Mouse (Mus musculus): ENCODE results near the gene Pde6g.
A peak's percentile ranks its signal among the peaks of the same experiment; 100 is the strongest.

Pde6g gene

DNA sequence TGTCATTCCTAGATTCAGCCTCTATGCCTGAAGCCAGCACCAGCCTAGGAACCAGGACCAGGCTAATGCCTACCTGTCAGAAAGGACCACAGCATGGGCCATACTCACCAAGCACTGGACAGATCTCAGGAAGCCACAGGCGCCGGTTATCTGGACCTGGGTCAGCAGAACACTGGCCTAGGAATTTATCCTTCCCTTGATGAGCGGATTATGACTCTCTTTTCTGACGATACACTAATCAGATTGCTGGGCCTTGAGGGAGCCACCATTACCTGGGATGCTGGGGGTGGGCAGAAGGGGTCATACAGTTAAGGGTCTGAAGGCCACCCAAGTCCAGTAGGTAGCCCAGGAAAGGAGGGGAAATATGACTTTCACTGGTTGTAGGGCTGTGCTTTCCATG is at the start of gene Pde6g:
Pde6g (minus strand) TSS at position 195 of the 400 bp plus-strand sequence.
- DNase-seq (ENCODE audit: low spot score), result no peak

DNA sequence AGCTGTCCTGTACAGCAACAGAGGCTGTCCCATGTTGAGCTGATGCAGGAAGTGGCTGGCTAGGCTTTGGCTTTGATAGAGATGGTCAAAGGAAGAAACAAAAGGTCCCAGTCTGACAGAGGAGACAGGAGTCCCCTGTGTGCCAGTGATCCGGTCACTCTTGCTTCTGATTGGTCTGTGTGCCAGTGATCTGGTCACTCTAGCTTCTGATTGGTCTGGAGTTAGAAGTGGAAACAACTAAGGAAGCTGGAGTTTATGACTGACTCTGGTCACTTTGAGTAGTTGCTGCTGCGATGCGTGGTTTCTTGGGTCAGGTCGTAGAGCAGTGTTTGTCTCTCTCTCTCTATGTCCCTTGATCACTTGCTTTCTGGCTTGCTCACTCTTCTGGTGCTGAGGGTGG is 48.4 kb upstream of the Pde6g start:
- DNase-seq (ENCODE audit: low spot score), result no peak

DNA sequence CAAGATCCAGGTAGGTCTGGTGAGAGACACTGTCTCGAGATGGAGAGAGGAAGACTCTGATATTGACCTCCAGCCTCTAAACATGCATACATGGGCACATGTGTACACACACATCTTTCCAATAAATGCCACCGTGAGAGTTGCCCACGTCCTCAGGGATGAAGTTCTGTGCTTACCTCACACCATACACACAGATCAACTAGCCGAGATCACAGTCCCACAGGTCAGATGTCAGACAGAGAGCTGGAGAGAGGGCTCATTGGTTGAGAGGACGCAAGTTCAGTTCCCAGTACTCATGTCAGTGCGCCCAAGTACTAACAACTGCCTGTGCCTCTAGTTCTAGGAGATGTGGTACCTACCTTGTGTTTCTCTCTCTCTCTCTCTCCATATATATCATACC is 47.7 kb upstream of the Pde6g start:
- DNase-seq (ENCODE audit: low spot score), result no peak

DNA sequence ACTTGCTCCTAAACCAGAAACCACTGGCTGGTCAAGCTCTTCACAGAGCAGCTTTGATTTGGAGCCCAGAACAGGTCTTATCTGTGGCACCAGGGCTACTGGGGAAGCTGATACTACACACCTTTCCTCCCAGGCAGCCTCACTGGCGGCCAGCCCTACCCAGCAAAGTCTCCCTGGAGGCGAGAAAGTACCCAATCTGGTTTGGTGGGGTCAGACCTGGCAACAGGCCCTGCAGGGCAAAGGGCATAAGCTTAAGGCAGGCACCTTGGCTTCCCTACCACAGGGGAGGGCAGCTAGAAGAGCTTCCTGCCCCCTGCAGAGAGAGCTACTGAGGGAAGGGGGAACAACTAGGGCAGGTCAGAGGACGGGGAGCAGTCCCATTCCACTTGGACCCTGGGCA is 47.1 kb upstream of the Pde6g start:
- DNase-seq (ENCODE audit: low spot score), result no peak

DNA sequence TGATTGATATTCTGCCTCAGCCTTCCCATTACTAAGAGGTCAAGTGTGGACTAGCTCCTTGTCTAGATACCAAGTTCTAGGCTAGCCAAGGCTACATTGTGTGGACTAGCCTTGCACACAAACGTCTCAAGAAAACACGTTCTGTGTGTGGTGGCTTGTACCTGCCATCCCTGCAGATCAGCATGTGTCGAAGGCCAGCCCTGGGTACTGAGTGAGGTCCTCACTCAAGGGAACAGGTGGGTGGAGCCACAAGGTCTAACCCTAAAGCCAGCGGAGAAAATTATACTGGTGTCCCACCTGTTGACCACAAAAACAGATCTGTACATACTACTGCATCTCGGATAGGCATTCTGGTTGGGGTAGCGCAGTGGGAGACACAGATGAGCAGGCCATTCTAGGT is 46.6 kb upstream of the Pde6g start:
- no peak for DNase-seq (ENCODE audit: low spot score)

DNA sequence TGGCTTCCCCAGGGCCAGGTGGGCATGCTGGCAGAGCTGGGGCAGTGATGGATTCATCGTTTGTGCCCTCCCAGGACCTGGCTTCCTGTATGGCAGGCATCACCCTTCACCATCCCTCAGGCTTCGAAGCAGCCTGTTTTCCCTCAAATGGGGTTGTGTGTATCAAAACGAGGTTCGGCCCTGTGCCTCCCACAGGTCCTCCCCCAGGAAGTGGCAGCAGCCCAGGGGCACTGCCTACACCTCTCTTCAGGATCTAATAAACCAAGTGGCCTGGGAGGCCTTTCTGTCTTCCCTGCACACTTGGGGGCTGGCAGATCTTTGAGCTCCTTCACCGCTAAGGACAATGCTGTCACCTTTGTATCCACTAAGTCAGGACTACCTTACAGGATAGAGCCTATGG is 45.6 kb upstream of the Pde6g start:
- no peak for DNase-seq (ENCODE audit: low spot score)

DNA sequence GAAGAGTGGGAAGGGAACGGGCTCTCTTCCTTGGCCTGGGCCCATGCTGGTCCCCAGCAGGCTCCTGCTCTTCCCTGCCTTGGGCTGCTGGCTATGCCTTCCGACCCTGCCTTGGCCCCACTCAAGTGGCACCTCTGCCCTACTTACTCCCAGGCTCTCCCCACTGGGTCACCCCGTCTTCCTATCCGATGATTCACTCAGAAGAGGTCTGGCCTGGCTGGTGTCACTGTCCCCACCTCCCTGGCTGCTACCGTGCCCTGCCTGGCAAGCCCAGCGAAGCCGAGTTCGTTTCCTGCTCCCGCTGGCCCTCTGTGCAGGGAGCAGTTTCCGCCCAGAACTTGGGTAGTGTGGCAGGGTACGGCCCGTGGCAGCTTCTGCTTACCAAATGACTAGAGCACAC is 44.9 kb upstream of the Pde6g start:
- DNase-seq (ENCODE audit: low spot score), result no peak

DNA sequence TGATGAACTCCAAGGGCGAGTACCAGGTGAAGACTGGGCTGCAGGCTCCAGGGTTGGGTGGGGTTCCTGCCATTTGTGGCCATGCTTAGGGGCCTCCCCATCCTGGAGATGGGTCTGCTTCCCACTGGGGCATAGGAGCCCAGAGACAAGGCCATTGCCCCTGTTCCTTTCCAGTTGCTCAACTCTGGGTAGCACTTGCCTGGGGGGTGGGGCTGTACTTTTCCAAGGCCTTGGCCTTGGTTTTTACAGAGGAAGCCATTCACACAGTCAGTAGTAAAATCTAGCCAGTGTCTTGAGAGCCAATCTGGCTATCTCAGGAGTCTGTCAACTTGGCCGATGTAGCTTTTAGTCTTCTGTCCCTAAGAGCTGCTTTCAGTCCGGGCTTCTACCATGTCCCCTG is 44.1 kb upstream of the Pde6g start:
- DNase-seq (ENCODE audit: low spot score), result no peak

DNA sequence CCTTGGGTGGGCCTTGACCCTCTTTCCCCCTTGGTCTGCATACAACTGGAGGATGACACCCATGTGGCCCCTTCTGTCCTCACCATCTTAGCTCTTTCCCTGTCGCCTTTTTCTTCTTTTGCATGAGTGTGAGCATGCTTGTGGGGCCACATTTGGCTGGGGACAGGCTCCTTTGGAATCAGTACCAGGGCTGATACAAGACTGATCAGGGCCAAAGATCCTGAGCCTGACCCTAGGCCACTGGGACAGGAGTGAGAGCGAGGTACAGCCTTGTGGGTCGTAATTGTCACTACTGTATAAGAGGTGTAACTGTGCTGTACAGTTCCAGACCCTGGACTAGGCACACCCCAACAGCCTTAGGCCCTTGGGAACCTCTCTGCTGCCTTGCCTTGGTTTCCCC is 40.6 kb upstream of the Pde6g start:
- no peak for DNase-seq (ENCODE audit: low spot score)

DNA sequence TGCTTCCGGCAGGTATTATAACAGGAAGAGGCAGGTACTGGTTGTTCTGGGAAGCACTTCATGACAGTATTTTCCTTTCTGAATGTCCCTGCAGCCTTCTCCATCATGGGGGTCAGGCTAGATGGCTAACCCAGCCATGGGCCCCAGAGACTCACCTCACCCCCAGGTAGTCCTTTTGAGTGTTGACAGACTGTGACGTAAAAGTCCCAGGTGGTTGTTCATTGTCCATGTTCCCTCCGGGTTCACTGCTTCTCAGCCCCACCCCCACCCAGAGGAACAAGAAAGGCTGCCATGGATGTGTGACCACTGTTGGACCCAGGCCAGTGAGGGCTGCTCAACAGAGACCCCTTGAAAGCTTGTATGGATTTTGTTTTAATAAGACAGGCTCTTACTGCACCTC is 40.1 kb upstream of the Pde6g start:
- DNase-seq (ENCODE audit: low spot score), result no peak

DNA sequence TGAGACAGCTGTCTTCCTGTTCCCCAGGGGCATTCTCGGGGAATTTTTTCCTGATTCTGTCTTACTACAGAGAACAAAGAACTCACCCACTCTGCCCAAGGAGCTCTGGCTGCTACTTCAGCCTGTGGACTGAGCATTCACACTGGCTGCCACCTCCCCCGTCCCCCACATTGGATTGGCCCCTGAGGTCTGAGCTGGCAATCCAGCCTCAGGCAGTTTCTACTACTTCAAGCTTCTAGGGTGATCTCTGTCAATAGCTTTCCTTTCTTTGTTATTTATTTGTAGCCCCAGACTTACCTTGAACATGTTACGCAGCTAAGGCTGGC is 39.5 kb upstream of the Pde6g start:
- no peak for DNase-seq (ENCODE audit: low spot score)

DNA sequence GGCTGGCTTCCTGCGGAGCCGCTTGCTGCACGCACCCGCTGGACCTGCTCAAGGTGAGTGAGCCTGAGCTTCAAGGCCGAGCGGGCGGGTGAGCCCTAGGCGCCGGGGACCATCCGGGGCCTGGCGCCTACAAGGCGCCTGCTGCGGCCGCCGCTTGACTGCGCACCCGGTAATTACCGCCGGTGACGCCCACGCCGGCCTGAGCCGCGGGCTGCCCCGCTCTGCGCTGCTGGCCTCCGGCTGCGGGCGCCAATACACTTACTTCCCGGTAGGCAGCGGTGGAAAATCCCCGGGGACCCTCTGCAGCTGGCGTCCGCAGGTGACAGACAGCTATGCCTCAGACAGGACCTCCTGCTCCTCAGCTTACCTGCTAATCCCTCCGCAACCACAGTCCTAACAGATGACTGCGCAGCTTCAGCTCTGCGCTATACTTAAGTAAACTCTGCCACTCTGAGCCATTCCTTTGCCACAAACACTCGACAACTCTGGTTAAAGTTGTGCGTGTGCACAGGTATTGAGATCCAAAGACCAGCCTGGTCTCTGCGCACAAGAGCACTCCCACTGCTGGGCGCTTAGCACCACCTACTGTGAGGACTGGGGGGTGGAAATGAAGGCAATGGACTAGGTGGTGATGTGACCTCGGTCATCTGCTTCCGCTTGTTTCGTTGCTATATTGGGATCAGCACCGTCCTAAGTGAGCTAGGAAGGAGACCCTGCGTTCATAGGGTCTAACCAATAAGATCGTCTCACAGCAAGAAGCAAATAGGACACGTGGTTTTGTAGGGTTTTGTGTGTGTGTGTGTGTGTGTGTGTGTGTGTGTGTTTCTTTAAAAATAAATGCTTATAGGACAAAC is 39.0 kb upstream of the Pde6g start:
- DNase-seq (ENCODE audit: low spot score), result peak; percentile 53

DNA sequence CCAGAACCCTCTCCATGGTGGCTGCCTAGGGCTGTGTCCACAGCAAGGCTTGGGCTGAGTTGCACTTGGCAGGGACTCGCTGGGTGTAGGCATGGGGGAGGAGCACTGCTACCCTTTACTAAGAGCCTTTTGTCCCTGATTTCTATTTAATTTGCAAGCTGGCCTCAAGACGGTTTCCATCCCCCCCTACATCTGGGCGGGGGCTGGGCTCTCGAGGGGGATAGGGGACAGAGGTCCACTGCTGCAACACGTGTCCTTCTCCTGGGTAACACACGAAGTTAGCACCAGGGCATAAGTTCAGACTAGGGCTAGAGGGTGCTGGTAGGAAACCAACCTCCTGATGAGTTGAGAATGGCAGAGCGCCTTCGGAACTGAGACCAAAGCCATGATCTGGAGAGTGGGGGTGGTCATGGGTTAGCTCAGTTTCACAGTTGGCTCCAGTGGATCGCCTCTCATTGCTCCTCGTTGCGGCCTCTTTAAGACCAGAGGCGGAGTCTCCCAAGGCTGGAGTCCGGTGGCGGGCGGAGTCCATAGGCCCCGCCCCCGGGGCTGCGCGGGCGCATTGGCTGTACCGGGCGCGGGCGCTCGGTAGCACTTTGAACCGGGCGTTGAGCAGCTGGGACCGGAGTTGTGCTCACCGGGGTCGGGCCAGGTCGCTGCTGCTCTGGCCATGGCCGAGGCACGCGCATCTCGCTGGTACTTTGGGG is 38.2 kb upstream of the Pde6g start, which contains the start of gene Slc25a10:
Slc25a10 (plus strand) TSS at position 524 of the 707 bp plus-strand sequence.
- DNase-seq (ENCODE audit: low spot score), result peak; percentile 85

DNA sequence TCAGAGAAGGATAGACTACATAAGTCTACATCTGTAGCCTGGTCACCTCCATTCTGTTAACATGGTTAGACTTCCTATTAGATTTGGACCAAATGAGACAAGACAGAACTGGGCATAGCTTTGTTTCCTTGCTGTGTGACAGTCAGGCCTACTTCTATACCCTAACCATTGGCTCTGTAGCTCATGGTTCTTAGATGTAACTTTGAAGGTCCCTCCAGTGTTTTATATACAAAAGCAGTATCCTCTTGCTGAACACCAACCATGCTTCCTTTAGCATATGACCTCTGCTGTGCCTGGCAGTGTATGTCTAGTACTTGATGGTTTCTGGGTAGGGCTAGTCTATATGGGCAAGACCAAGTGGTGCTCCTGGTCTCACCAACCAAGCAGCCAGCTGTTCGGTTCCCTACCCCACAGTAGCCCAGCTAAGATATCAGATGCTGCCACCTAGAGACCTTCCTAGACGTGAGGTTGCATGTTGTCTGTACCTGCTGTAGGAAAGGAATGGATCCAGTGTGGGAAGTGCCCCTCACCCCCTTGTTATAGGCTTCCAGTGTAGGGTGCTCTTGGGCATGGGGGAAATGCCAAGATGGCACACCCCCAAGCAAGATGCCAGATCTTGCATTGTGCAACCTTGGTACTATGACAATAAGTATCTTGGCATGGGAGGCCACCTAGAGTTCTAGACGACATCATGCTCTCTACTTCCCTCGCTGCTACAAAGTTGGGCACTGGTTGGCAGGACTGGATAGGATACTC is 37.2 kb upstream of the Pde6g start:
- DNase-seq (ENCODE audit: low spot score), result no peak

DNA sequence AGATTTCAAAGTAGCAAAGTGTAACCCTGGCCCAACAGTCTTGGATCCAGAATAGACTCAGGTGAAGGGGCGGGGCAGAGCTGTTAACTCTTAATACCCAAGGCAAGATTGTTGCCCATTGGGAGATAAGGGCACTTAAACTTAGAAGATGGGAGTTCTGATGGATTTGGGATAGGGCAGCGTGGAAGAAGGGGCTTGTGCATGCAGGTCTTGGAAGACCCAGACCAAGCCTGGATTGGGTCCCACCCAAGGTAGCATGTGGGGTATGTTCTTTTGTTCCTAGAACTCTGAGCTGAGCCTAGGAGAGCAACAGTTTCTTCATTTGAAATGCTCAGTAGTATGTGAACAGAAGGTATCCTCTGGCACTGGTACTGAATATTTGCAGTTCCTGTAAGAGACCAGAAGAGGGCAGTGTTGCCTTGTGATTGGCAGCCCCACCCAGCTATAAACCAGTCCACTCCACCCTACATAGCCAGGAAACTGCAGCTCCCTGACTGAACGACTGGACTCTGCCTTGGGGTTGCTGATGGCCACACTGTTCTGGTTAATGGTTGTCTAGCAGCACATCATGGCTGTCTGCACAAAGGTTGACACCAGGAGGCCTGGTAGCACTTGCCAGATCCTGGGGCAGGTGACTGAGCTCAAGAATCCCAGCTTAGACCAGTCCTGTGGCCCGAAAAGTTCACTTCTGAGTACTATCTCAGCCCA is 35.9 kb upstream of the Pde6g start:
- DNase-seq (ENCODE audit: low spot score), result peak; percentile 89

DNA sequence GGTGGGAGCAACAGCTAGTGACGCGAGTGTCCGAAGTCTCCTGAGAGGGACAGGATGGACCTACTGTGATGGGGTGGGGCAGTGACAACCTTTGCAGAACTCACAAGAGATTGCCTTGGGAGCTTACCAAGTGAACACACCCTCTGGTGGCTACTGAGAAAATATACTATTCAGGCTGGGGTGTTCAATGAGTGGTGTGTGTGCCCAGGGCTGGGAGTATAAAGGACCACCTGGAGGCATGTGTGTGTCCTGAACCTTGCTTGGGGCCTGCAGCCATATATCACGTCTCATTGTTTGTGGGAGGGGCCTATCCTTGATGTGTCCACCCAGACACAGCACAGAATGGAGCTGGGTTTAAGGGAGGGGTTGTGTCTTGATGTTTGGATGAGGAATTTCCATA is 35.2 kb upstream of the Pde6g start:
- DNase-seq (ENCODE audit: low spot score), result no peak

DNA sequence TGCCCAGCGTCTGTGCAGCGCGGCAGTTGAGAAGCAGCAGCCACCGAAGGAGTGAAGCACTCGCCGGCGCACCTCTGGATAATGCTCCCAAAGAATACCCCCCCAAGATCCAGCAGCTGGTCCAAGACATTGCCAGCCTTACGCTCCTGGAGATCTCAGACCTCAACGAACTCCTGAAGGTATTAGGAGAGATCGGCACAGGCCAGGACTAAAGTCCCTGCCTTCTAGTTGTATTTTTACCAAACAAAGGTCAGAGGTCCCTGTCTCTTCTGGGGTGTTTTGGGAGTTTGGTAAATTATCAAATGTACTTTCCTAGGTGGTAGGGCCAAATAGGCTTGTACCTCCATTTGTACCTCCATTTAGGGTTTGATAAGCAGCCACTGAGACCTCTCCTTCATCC is 32.0 kb upstream of the Pde6g start:
- no peak for DNase-seq (ENCODE audit: low spot score)

DNA sequence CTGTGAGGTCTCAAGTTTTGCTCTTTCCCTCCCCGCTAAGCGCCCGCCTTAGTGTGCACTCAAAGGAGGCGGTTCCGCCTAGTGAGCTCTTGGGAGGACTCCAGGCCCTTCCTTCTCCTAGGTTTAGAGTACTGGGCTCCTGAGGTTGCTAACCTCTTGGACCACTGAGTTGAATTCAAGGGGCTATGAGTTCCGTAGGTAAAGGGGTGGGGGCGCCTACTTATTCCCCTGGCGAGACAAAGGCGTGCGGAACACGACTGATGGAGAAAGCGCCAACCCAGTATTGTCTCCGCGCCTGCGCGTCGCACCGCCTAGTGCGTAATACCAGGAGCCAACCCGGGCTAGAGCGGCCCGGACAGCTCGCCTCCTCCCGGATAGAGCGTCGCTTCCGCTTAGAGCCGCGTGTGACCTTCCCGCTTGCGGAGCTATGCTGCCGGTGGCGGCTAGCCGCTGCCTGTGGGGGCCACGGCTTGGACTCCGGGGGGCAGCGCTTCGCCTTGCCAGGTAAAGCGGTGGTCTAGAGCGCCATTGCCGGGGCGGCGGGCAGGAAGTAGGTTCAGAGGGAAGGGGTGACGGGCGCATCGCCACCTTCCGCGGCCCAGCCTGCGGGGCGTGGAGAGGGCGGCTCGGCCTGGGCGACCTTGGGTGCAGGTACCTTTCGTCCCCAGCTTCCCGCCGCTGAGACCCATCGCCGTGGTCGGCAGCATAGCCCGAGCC is 31.1 kb upstream of the Pde6g start, which contains the start of gene Mrpl12:
Mrpl12 (plus strand) TSS at position 349 of the 717 bp plus-strand sequence.
- DNase-seq (ENCODE audit: low spot score), result peak; percentile 86

DNA sequence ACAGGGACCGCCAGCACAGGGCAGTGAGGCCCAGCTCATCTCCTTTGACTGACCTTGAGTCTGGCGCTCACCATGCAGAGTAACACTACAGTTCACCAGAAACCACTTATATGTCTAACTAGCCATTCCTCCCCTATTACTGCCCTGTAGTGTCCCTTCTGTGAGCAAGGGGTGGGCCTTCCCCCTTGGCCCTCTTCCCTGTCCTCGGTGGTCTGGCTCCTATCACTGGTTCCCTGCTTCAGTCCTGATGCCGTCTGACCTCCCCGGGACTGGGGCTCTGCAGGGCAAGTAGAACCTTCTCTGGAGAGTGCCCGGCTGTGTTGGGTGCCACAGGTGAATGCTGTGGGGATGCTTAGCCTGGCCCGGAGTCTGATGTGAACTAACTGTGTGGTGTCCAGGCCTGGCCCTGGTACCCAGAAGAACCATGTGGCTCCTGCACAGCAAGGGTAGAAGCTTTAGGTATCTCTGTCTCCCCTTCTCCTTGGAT is 30.2 kb upstream of the Pde6g start:
- DNase-seq (ENCODE audit: low spot score), result no peak

DNA sequence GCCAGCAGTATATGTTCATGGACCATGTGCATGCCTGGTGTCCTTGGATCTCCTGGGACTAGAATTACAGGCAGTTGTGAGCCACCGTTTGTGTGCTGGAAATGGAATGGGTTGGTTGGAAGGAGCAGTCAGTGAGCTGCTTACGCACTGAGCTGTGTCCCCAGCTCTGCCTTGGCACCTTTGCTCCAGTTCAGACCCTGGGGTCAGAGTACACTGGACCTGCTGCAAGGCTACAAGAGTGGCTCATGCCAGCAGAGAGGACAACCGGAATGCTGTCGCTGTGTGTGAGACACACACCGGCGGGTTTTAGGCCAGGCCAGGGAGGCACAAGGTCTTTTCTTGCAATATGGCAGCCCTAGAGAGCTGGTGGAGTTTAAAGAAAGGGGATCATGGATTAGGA is 18.8 kb upstream of the Pde6g start:
- no peak for DNase-seq (ENCODE audit: low spot score)

DNA sequence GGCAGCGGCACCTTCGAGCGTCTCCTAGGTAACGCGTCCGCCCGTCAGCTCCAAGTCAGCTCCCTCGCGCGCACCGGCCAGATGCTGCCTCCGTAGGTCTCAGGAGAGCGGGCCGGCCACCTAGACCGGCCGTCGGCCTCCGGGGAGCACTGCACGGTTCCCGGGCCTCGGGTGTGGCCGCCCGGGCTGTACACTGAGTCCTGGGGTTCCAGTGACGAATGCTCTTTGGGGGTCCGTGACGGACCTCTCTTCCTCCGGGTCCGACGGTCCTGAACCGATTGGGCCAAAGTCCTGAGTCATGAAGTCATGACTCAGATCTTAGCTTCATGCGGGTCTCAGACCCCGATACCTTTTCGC is 14.4 kb upstream of the Pde6g start:
- no peak for DNase-seq (ENCODE audit: low spot score)

All from c-Kit-positive CD71-positive TER-119-positive erythroid progenitor cells, embryonic 14.5 days (primary cell).